Mouse (Mus musculus) heart, embryonic 13.5 days (tissue): ENCODE results near the gene Nprl3. TPM values are rescaled to one million over a fixed set of nuclear protein-coding genes. Genes with fewer than 3 reads are reported as not detected.

Experiments used
- ATAC-seq: fragments of 200-750 bp; cut with Nextera tagmentation; 2 replicates; pipeline ENCODE4 v1.8.0; 2017; ENCODE audit warnings: moderate TSS enrichment; ENCODE audit not compliant: insufficient number of reproducible peaks, low FRiP score, low TSS enrichment; ENCODE audit errors: extremely low read depth
- H3K27ac ChIP-seq: fragments of 300-500 bp; sonication (generic); replicated peaks from 2 replicates; pipeline ENCODE4 v1.5.1; 2015; ENCODE audit warnings: moderate library complexity, mild to moderate bottlenecking, inconsistent platforms
- H3K27me3 ChIP-seq: fragments of 300-500 bp; sonication (generic); replicated peaks from 2 replicates; pipeline ENCODE4 v1.6.1; 2015; ENCODE audit warnings: mild to moderate bottlenecking, inconsistent platforms
- H3K36me3 ChIP-seq: fragments of 300-500 bp; sonication (generic); 2 replicates; pipeline ENCODE4 v1.6.1; 2015; ENCODE audit warnings: mild to moderate bottlenecking, inconsistent platforms
- H3K4me1 ChIP-seq: fragments of 300-500 bp; sonication (generic); 2 replicates; pipeline ENCODE4 v1.6.1; 2015; ENCODE audit warnings: inconsistent platforms
- H3K4me2 ChIP-seq: fragments of 300-500 bp; sonication (generic); 2 replicates; pipeline ENCODE4 v1.6.1; 2015; ENCODE audit warnings: inconsistent platforms, mild to moderate bottlenecking, moderate library complexity
- H3K4me3 ChIP-seq: fragments of 300-500 bp; sonication (generic); 2 replicates; pipeline ENCODE4 v1.5.1; 2015; ENCODE audit warnings: moderate library complexity, mild to moderate bottlenecking, inconsistent platforms
- H3K9ac ChIP-seq: fragments of 300-500 bp; sonication (generic); 2 replicates; pipeline ENCODE4 v1.6.1; 2015; ENCODE audit warnings: inconsistent platforms, mild to moderate bottlenecking, moderate library complexity
- H3K9me3 ChIP-seq: fragments of 300-500 bp; sonication (generic); 2 replicates; pipeline ENCODE4 v1.6.1; 2016; ENCODE audit warnings: inconsistent platforms
- WGBS: fragments of 180-500 bp; shearing (Covaris S2); methylation state at CpG from one replicate; pipeline ENCODE4 v1.1.7; 2015; ENCODE audit warnings: mixed read lengths; 5-methylcytosine and 5-hydroxymethylcytosine counted together
- polyA plus RNA-seq: library from polyadenylated mRNA; unstranded; fragments of >200 nt; fragmentation: Nextera tagmentation; extraction: Ambion mirVana; gene quantifications from 2 replicates; pipeline ENCODE4 v1.2.1, GENCODE M21; 2015

Nprl3 gene
- polyA plus RNA-seq, 1 experiment from 2014 or later: 34.9 TPM

- H3K4me2 ChIP-seq: no peak overlapping the region
- H3K36me3 ChIP-seq: no peaks in the 10 kb centered on the region
- peaks cover 8% of the 10 kb centered on the region for H3K27me3 ChIP-seq
- no peak for ATAC-seq
- H3K9me3 ChIP-seq: no peaks in the 10 kb centered on the region; the same call in 1 of the 2 replicates
- H3K9ac ChIP-seq: no peak overlapping the region
- 44% methylated on average over 25 of the region's 25 CpGs for WGBS
- H3K27ac ChIP-seq: no peak overlapping the region
- H3K4me1 ChIP-seq: no peaks in the 10 kb centered on the region
- no peak overlapping the region for H3K4me3 ChIP-seq
Measured at GRCm38 (mm10) chr11:32181973-32182868, 85.3 kb downstream of the Nprl3 start.

GRCm38 (mm10) chr11:32181246-32181645, 86.3 kb downstream of the Nprl3 start:
- no peaks in the 10 kb centered on the region for H3K36me3 ChIP-seq

GRCm38 (mm10) chr11:32178506-32178905, 89.0 kb downstream of the Nprl3 start:
- WGBS: 68% methylated on average over 1 of the region's 1 CpGs
- H3K27me3 ChIP-seq: peaks cover 5% of the 10 kb centered on the region
- no peaks in the 10 kb centered on the region for H3K4me1 ChIP-seq
- H3K27ac ChIP-seq: no peak overlapping the region
- H3K9ac ChIP-seq: no peak overlapping the region
- H3K4me2 ChIP-seq: no peak overlapping the region
- H3K4me3 ChIP-seq: no peak overlapping the region
- no peak for ATAC-seq
- H3K36me3 ChIP-seq: no peaks in the 10 kb centered on the region
- no peaks in the 10 kb centered on the region; the same call in 1 of the 2 replicates for H3K9me3 ChIP-seq

More at GRCm38 (mm10) chr11:32181246-32181645, 86.3 kb downstream of the Nprl3 start:
- Histone ChIP-seq H3K4me1 (no peaks in the 10 kb centered on the region), H3K4me2 (no peak overlapping the region), H3K27me3 (peaks cover 8% of the 10 kb centered on the region), H3K9ac (no peak overlapping the region), H3K9me3 (no peaks in the 10 kb centered on the region; the same call in 1 of the 2 replicates), H3K27ac (no peak overlapping the region), H3K4me3 (no peak overlapping the region)
- 73% methylated on average over 4 of the region's 4 CpGs for WGBS
- ATAC-seq: no peak

Other genes with a start within 250 kb of the Nprl3 start
- gene Il9r, start 67.4 kb downstream of the Nprl3 start, polyA plus RNA-seq: 0.15 TPM in 1 of 2 replicates, not detected in the other
- gene Snrnp25, start 62.3 kb downstream of the Nprl3 start, polyA plus RNA-seq: 44.9 and 46.7 TPM in 2 replicates
- 34.1 and 34.8 TPM in 2 replicates for gene Rhbdf1, start 45.4 kb downstream of the Nprl3 start, polyA plus RNA-seq
- gene Mpg, start 41.2 kb downstream of the Nprl3 start, polyA plus RNA-seq: 19.7 and 21.2 TPM in 2 replicates
- gene Hba-x, start 8.7 kb upstream of the Nprl3 start, polyA plus RNA-seq: 2,385 and 4,851 TPM in 2 replicates
- gene Hba-a1, start 15.8 kb upstream of the Nprl3 start, polyA plus RNA-seq: 17,648 and 28,254 TPM in 2 replicates
- 9.6 and 10.0 TPM in 2 replicates for gene Hbq1b, start 19.3 kb upstream of the Nprl3 start, polyA plus RNA-seq
- gene Hba-a2, start 28.8 kb upstream of the Nprl3 start, polyA plus RNA-seq: 42,363 and 67,294 TPM in 2 replicates
- gene Hbq1a, start 32.4 kb upstream of the Nprl3 start, polyA plus RNA-seq: 4.6 and 8.0 TPM in 2 replicates
- gene Sh3pxd2b, start 80.1 kb upstream of the Nprl3 start, polyA plus RNA-seq: 11.5 and 12.1 TPM in 2 replicates
- 26.5 and 26.8 TPM in 2 replicates for gene Ubtd2, start 187.7 kb upstream of the Nprl3 start, polyA plus RNA-seq